Mouse (Mus musculus): ENCODE measurements around the gene Tenm2.
A peak's percentile ranks its signal among the peaks of the same experiment; 100 is the strongest.

Gene Tenm2

GRCm38 (mm10) chr11:36698268-36698667 lies 537.5 kb downstream of the Tenm2 start:
- DNase-seq (ENCODE audit: inconsistent age in 2 of 2, low spot score in 1 of 2): no peak

- DNase-seq (ENCODE audit: inconsistent age in 2 of 2, low spot score in 1 of 2): no peak
Measured at GRCm38 (mm10) chr11:36697816-36698215, 537.9 kb downstream of the Tenm2 start.

- no peak for DNase-seq (ENCODE audit: inconsistent age in 2 of 2, low spot score in 1 of 2)
Measured at GRCm38 (mm10) chr11:36697021-36697639, 538.6 kb downstream of the Tenm2 start.

- no peak for DNase-seq (ENCODE audit: inconsistent age in 2 of 2, low spot score in 1 of 2)
Measured at GRCm38 (mm10) chr11:36694810-36695209, 541.0 kb downstream of the Tenm2 start.

GRCm38 (mm10) chr11:36692637-36693036 lies 543.1 kb downstream of the Tenm2 start:
- peak; percentile 8 to 33 for DNase-seq (ENCODE audit: inconsistent age in 2 of 2, low spot score in 1 of 2)

- no peak for DNase-seq (ENCODE audit: inconsistent age in 2 of 2, low spot score in 1 of 2)
Measured at GRCm38 (mm10) chr11:36690826-36691225, 544.9 kb downstream of the Tenm2 start.

- no peak for DNase-seq (ENCODE audit: inconsistent age in 2 of 2, low spot score in 1 of 2)
Measured at GRCm38 (mm10) chr11:36686253-36686652, 549.5 kb downstream of the Tenm2 start.

GRCm38 (mm10) chr11:36679361-36679760 lies 556.4 kb downstream of the Tenm2 start:
- DNase-seq (ENCODE audit: inconsistent age in 2 of 2, low spot score in 1 of 2): no peak

- DNase-seq (ENCODE audit: inconsistent age in 2 of 2, low spot score in 1 of 2): no peak
Measured at GRCm38 (mm10) chr11:36678542-36678941, 557.2 kb downstream of the Tenm2 start.

- no peak for DNase-seq (ENCODE audit: inconsistent age in 2 of 2, low spot score in 1 of 2)
Measured at GRCm38 (mm10) chr11:36678057-36678396, 557.7 kb downstream of the Tenm2 start.

GRCm38 (mm10) chr11:36677321-36678056 lies 558.3 kb downstream of the Tenm2 start:
- peak; percentile 32 to 74 for DNase-seq (ENCODE audit: inconsistent age in 2 of 2, low spot score in 1 of 2)

GRCm38 (mm10) chr11:36676446-36677284 lies 559.1 kb downstream of the Tenm2 start:
- no peak for DNase-seq (ENCODE audit: inconsistent age in 2 of 2, low spot score in 1 of 2)

GRCm38 (mm10) chr11:36674902-36675422 lies 560.8 kb downstream of the Tenm2 start:
- no peak for DNase-seq (ENCODE audit: inconsistent age in 2 of 2, low spot score in 1 of 2)

- no peak for DNase-seq (ENCODE audit: inconsistent age in 2 of 2, low spot score in 1 of 2)
Measured at GRCm38 (mm10) chr11:36674141-36674540, 561.6 kb downstream of the Tenm2 start.

- DNase-seq (ENCODE audit: inconsistent age in 2 of 2, low spot score in 1 of 2): no peak
Measured at GRCm38 (mm10) chr11:36671196-36671595, 564.6 kb downstream of the Tenm2 start.

- no peak for DNase-seq (ENCODE audit: inconsistent age in 2 of 2, low spot score in 1 of 2)
Measured at GRCm38 (mm10) chr11:36664026-36664425, 571.7 kb downstream of the Tenm2 start.

GRCm38 (mm10) chr11:36663571-36663970 lies 572.2 kb downstream of the Tenm2 start:
- no peak for DNase-seq (ENCODE audit: inconsistent age in 2 of 2, low spot score in 1 of 2)

GRCm38 (mm10) chr11:36653656-36654323 lies 582.0 kb downstream of the Tenm2 start:
- DNase-seq (ENCODE audit: inconsistent age in 2 of 2, low spot score in 1 of 2): no peak

- DNase-seq (ENCODE audit: inconsistent age in 2 of 2, low spot score in 1 of 2): no peak
Measured at GRCm38 (mm10) chr11:36647179-36647578, 588.6 kb downstream of the Tenm2 start.

- peak; percentile 37 to 76 for DNase-seq (ENCODE audit: inconsistent age in 2 of 2, low spot score in 1 of 2)
Measured at GRCm38 (mm10) chr11:36635082-36635481, 600.7 kb downstream of the Tenm2 start.

GRCm38 (mm10) chr11:36632201-36632600 lies 603.6 kb downstream of the Tenm2 start:
- peak; percentile 28 to 61 for DNase-seq (ENCODE audit: inconsistent age in 2 of 2, low spot score in 1 of 2)
